Mouse (Mus musculus) erythroid progenitor cell, adult 5-6 weeks (primary cell): ENCODE data around the gene Fank1. TPM values are rescaled to one million over a fixed set of nuclear protein-coding genes. Genes with fewer than 3 reads are reported as not detected.
"Not testable (repeated sequence)": the region's sequence is repeated elsewhere in the genome, so short reads cannot be mapped to it uniquely, and the experiment has no call there.

Source experiments
- ATAC-seq: replicated peaks from 2 replicates; pipeline ENCODE4 v1.8.0; 2016; ENCODE audit warnings: moderate number of reproducible peaks, mild to moderate bottlenecking, moderate TSS enrichment, inconsistent platforms; ENCODE audit not compliant: poor library complexity, low FRiP score, severe bottlenecking
- total RNA-seq, 2 experiments: library from RNA; stranded (forward) in 1 of 2; stranded (reverse) in 1 of 2; fragments of 150-400 nt in 1 of 2; fragments of 186-747, 209-891 nt in 1 of 2; gene quantifications; 2 replicates each; pipeline versions ENCODE4 v1.2.3 to v1.2.4; 2015 to 2017; ENCODE audit warnings: low replicate concordance in 2 of 2

Fank1 gene
- total RNA-seq, 2 experiments from 2014 or later, result not detected

GRCm38 (mm10) chr7:133879761-133880160 lies 103.1 kb downstream of the Fank1 start:
- ATAC-seq, result no peak

- not testable (repeated sequence) for ATAC-seq
Measured at GRCm38 (mm10) chr7:133884759-133885431, 108.2 kb downstream of the Fank1 start.

- ATAC-seq, result no peak
Measured at GRCm38 (mm10) chr7:133888926-133889920, 112.6 kb downstream of the Fank1 start.

- no peak for ATAC-seq
Measured at GRCm38 (mm10) chr7:133889986-133890385, 113.3 kb downstream of the Fank1 start.

- ATAC-seq, result no peak
Measured at GRCm38 (mm10) chr7:133891298-133891697, 114.6 kb downstream of the Fank1 start.

GRCm38 (mm10) chr7:133891796-133892195 lies 115.1 kb downstream of the Fank1 start:
- ATAC-seq, result no peak

GRCm38 (mm10) chr7:133899391-133899790 lies 122.7 kb downstream of the Fank1 start:
- ATAC-seq, result no peak

GRCm38 (mm10) chr7:133908966-133909365 lies 132.3 kb downstream of the Fank1 start:
- no peak for ATAC-seq

- no peak for ATAC-seq
Measured at GRCm38 (mm10) chr7:133909833-133910375, 133.2 kb downstream of the Fank1 start.

GRCm38 (mm10) chr7:133911881-133912280 lies 135.2 kb downstream of the Fank1 start:
- no peak for ATAC-seq

- no peak for ATAC-seq
Measured at GRCm38 (mm10) chr7:133916230-133916629, 139.6 kb downstream of the Fank1 start.

GRCm38 (mm10) chr7:133919306-133919705 lies 142.6 kb downstream of the Fank1 start:
- no peak for ATAC-seq

GRCm38 (mm10) chr7:133919918-133920317 lies 143.3 kb downstream of the Fank1 start:
- ATAC-seq, result no peak

GRCm38 (mm10) chr7:133920724-133921123 lies 144.1 kb downstream of the Fank1 start:
- no peak for ATAC-seq

- ATAC-seq, result no peak
Measured at GRCm38 (mm10) chr7:133921291-133921690, 144.6 kb downstream of the Fank1 start.

- no peak for ATAC-seq
Measured at GRCm38 (mm10) chr7:133923994-133924393, 147.3 kb downstream of the Fank1 start.

- no peak for ATAC-seq
Measured at GRCm38 (mm10) chr7:133925771-133926170, 149.1 kb downstream of the Fank1 start.

GRCm38 (mm10) chr7:133928981-133929380 lies 152.3 kb downstream of the Fank1 start:
- no peak for ATAC-seq
